Mouse (Mus musculus) hindbrain, embryonic 11.5 days (tissue): ENCODE measurements around the gene Lyz2. TPM values are rescaled to one million over a fixed set of nuclear protein-coding genes. Genes with fewer than 3 reads are reported as not detected.
"Not testable (repeated sequence)": the region's sequence is repeated elsewhere in the genome, so short reads cannot be mapped to it uniquely, and the experiment has no call there.

Experiments
- ATAC-seq: fragments of 200-750 bp; cut with Nextera tagmentation; 2 replicates; pipeline ENCODE4 v1.8.0; 2017; ENCODE audit warnings: mild to moderate bottlenecking, moderate TSS enrichment, moderate library complexity; ENCODE audit not compliant: low FRiP score
- DNase-seq: peaks from one replicate; pipeline ENCODE4 v3.0.0-alpha.2; 2015; ENCODE audit warnings: low spot score
- H3K27ac ChIP-seq: fragments of 300-500 bp; sonication (generic); 2 replicates; pipeline ENCODE4 v1.5.1; 2014; ENCODE audit warnings: mild to moderate bottlenecking, low read depth, low read length
- H3K27me3 ChIP-seq: fragments of 300-500 bp; sonication (generic); 2 replicates; pipeline ENCODE4 v1.6.1; 2014; ENCODE audit warnings: mild to moderate bottlenecking, low read length, moderate library complexity, mixed read lengths; ENCODE audit not compliant: control insufficient read depth, insufficient read depth
- H3K36me3 ChIP-seq: fragments of 300-500 bp; sonication (generic); 2 replicates; pipeline ENCODE4 v1.6.1; 2014; ENCODE audit warnings: mild to moderate bottlenecking, low read length, moderate library complexity, mixed read lengths; ENCODE audit not compliant: control insufficient read depth, insufficient read depth
- H3K4me1 ChIP-seq: fragments of 300-500 bp; sonication (generic); replicated peaks from 2 replicates; pipeline ENCODE4 v1.6.1; 2014; ENCODE audit warnings: low read length, mixed read lengths; ENCODE audit not compliant: control insufficient read depth, insufficient read depth
- H3K4me2 ChIP-seq: fragments of 300-500 bp; sonication (generic); replicated peaks from 2 replicates; pipeline ENCODE4 v1.6.1; 2014; ENCODE audit warnings: mild to moderate bottlenecking, low read depth, low read length
- H3K4me3 ChIP-seq: fragments of 300-500 bp; sonication (generic); 2 replicates; pipeline ENCODE4 v1.5.1; 2014; ENCODE audit warnings: low read depth, low read length
- H3K9ac ChIP-seq: fragments of 300-500 bp; sonication (generic); 2 replicates; pipeline ENCODE4 v1.6.1; 2014; ENCODE audit warnings: low read depth, low read length
- H3K9me3 ChIP-seq: fragments of 300-500 bp; sonication (generic); 2 replicates; pipeline ENCODE4 v1.6.1; 2016; ENCODE audit warnings: low read length; ENCODE audit not compliant: control insufficient read depth
- WGBS: fragments of 180-500 bp; shearing (Covaris S2); extraction: QIAGEN DNeasy Blood & Tissue Kit; methylation state at CpG from one replicate; pipeline ENCODE4 v1.1.7; 2014; 5-methylcytosine and 5-hydroxymethylcytosine counted together
- polyA plus RNA-seq: library from polyadenylated mRNA; unstranded; fragments of >200 nt; fragmentation: Nextera tagmentation; extraction: Ambion mirVana; gene quantifications from 2 replicates; pipeline ENCODE4 v1.2.1, GENCODE M21; 2014

Gene Lyz2
- polyA plus RNA-seq, 1 experiment from 2014 or later, result 20.5 TPM

- H3K4me1 ChIP-seq, result no peaks in the 10 kb centered on the region
- DNase-seq (no peak), ATAC-seq (no peak)
- no peaks in the 10 kb centered on the region for H3K9me3 ChIP-seq
- no peak overlapping the region for H3K27ac ChIP-seq
- WGBS, result 90% methylated on average over 9 of the region's 9 CpGs
- H3K27me3 ChIP-seq, result no peaks in the 10 kb centered on the region
- no peaks in the 10 kb centered on the region for H3K36me3 ChIP-seq
- H3K4me2 ChIP-seq, result no peak overlapping the region
- no peak overlapping the region for H3K4me3 ChIP-seq
- no peak overlapping the region for H3K9ac ChIP-seq
Observed at GRCm38 (mm10) chr10:117288197-117289033, 6.3 kb upstream of the Lyz2 start.

- Histone ChIP-seq H3K4me2 (no peak overlapping the region), H3K9me3 (no peaks in the 10 kb centered on the region), H3K36me3 (no peaks in the 10 kb centered on the region), H3K4me1 (no peaks in the 10 kb centered on the region), H3K27ac (no peak overlapping the region), H3K4me3 (no peak overlapping the region), H3K27me3 (no peaks in the 10 kb centered on the region), H3K9ac (no peak overlapping the region)
- WGBS, result 89% methylated on average over 3 of the region's 3 CpGs
- no peak for ATAC-seq
- no peak for DNase-seq
Observed at GRCm38 (mm10) chr10:117287226-117287850, 5.2 kb upstream of the Lyz2 start.

- Histone ChIP-seq H3K4me3 (no peak overlapping the region), H3K36me3 (no peaks in the 10 kb centered on the region), H3K27ac (no peak overlapping the region), H3K9ac (no peak overlapping the region), H3K9me3 (no peaks in the 10 kb centered on the region), H3K4me2 (no peak overlapping the region), H3K4me1 (no peaks in the 10 kb centered on the region), H3K27me3 (no peaks in the 10 kb centered on the region)
- WGBS, result 95% methylated on average over 6 of the region's 6 CpGs
- no peak for DNase-seq
- ATAC-seq, result no peak
Observed at GRCm38 (mm10) chr10:117286366-117286970, 4.3 kb upstream of the Lyz2 start.

GRCm38 (mm10) chr10:117285584-117285983 is 3.5 kb upstream of the Lyz2 start:
- DNase-seq, ATAC-seq, H3K36me3 ChIP-seq, H3K4me3 ChIP-seq, H3K4me2 ChIP-seq, H3K4me1 ChIP-seq, H3K27ac ChIP-seq, H3K9ac ChIP-seq, H3K27me3 ChIP-seq, H3K9me3 ChIP-seq: not testable (repeated sequence)
- 91% methylated on average over 3 of the region's 7 CpGs for whole genome bisulfite sequencing

- no peak for ATAC-seq
- 87% methylated on average over 10 of the region's 10 CpGs for WGBS
- no peak for DNase-seq
- Histone ChIP-seq H3K4me3 (no peak overlapping the region), H3K27me3 (no peaks in the 10 kb centered on the region), H3K27ac (no peak overlapping the region), H3K36me3 (no peaks in the 10 kb centered on the region), H3K4me2 (no peak overlapping the region), H3K9me3 (no peaks in the 10 kb centered on the region), H3K9ac (no peak overlapping the region), H3K4me1 (no peaks in the 10 kb centered on the region)
Observed at GRCm38 (mm10) chr10:117284578-117285520, 2.7 kb upstream of the Lyz2 start.

GRCm38 (mm10) chr10:117283871-117284577 is 1.9 kb upstream of the Lyz2 start:
- Histone ChIP-seq H3K4me1 (no peaks in the 10 kb centered on the region), H3K4me2 (no peak overlapping the region), H3K27ac (no peak overlapping the region), H3K27me3 (no peaks in the 10 kb centered on the region), H3K36me3 (no peaks in the 10 kb centered on the region), H3K9ac (no peak overlapping the region), H3K9me3 (no peaks in the 10 kb centered on the region), H3K4me3 (no peak overlapping the region)
- DNase-seq, result no peak
- no peak for ATAC-seq
- 82% methylated on average over 7 of the region's 7 CpGs for WGBS

GRCm38 (mm10) chr10:117283196-117283595 is 1.1 kb upstream of the Lyz2 start:
- H3K27ac ChIP-seq, ATAC-seq, H3K9me3 ChIP-seq, H3K4me3 ChIP-seq, H3K27me3 ChIP-seq, DNase-seq, H3K4me1 ChIP-seq, H3K4me2 ChIP-seq, H3K9ac ChIP-seq, H3K36me3 ChIP-seq: not testable (repeated sequence)
- WGBS, result 86% methylated on average over 4 of the region's 4 CpGs

- Histone ChIP-seq H3K4me1 (no peaks in the 10 kb centered on the region), H3K27me3 (no peaks in the 10 kb centered on the region), H3K4me3 (no peak overlapping the region), H3K36me3 (no peaks in the 10 kb centered on the region), H3K9ac (no peak overlapping the region), H3K27ac (no peak overlapping the region), H3K9me3 (no peaks in the 10 kb centered on the region), H3K4me2 (no peak overlapping the region)
- ATAC-seq (no peak), DNase-seq (no peak)
- WGBS, result 82% methylated on average over 2 of the region's 2 CpGs
Observed at GRCm38 (mm10) chr10:117282551-117282950, 430 bp upstream of the Lyz2 start.
